Mouse (Mus musculus) megakaryocyte-erythroid progenitor cell, adult 5-6 weeks (primary cell): ENCODE measurements at regions not wholly inside any gene's neighbourhood (a gene's known extent, or its start where the extent isn't known, plus 50 kb on each side); places are given as distances from the start of the nearest gene placed in this dataset.

Experiments used
- ATAC-seq: replicated peaks from 2 replicates; pipeline ENCODE4 v1.8.0; 2016; ENCODE audit warnings: mild to moderate bottlenecking, inconsistent platforms; ENCODE audit not compliant: severe bottlenecking, poor library complexity, low FRiP score, low TSS enrichment

DNA sequence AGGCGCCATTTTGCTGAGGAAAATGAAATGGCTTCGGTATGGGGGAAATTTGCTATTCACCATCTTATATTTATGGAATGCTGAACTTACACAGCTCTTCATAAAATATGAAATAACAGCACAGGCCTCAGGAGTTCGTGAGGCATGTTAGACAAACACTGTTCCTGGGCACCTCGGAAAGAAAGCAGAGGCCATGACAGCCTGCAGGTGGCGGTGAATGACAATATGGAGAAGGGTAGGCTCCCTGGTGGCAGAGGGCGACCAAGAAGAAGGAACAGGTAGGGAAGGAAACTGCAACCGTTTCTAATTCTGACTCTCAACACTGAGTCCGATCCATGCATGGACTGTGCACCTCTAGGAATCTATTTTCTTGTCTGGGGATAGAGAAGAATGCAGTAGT is 553.6 kb upstream of the Tmpo start:
- ATAC-seq, result no peak

GRCm38 (mm10) chr10:91732007-91732589 is 551.0 kb upstream of the Tmpo start:
- ATAC-seq, result no peak

DNA sequence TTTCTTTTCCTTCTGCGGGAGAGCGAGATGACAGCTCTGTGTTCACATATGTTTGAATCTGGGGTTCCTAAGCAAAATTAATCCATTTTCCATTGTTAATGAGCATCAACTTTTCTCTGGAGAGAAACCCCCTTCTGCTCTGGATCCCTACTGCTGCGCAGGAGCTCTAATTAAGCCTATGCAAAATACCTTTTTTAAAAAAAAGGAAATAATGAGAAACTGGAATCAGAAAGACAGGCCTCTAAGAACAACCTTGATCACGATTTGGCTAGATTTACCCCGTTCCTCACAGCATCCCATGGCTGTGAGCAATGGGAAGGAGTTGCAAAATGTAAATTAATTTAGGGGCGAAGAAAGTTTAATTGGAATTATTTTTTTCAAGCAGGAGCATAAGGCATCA is 548.9 kb upstream of the Tmpo start:
- ATAC-seq, result no peak

GRCm38 (mm10) chr10:91719561-91720371 is 538.7 kb upstream of the Tmpo start:
- no peak for ATAC-seq

GRCm38 (mm10) chr10:91716604-91717003 is 535.5 kb upstream of the Tmpo start:
- ATAC-seq, result no peak

DNA sequence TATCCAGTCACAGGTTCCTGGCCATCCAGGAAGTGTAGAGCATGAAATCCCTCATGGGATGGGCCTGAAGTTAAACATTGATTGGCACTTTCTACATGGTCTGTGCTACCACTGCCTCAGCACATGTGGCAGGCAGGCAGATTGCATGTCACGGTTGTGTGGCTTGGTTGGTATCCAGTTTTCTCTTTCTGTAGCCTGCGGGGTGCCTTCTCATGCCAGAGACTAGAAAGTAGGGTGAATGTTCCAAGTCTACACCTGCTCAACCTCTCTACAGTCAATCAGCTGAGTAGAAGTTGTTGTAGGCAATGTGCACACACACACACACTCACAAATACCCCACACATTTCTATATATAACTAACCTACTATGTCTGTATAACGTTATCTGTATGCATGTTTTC is 533.5 kb upstream of the Tmpo start:
- no peak for ATAC-seq

- ATAC-seq, result no peak
Measured at GRCm38 (mm10) chr10:91713529-91713928, 532.4 kb upstream of the Tmpo start.

DNA sequence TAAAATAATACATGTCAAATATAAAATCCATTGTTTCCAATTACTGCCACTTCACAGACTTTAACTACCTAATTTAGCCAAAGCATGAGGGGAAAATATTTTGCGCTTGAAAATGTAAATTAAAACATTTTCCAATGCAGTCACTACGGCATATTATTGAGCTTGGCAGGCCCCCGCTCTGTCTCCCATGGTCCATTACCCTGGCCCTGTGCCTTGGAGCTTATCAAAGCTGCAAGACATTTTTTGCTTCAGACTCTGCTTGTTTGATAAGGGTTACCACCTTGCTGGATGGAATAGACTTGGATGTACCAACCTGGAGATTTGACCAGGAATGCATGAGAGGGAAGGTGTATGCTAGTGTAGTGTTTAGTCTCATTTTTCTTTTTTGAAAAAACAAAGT is 525.7 kb upstream of the Tmpo start:
- ATAC-seq, result no peak

GRCm38 (mm10) chr10:91704751-91705150 is 523.6 kb upstream of the Tmpo start:
- no peak for ATAC-seq

GRCm38 (mm10) chr10:91701822-91702221 is 520.7 kb upstream of the Tmpo start:
- no peak for ATAC-seq

GRCm38 (mm10) chr10:91686082-91686618 is 505.0 kb upstream of the Tmpo start:
- no peak for ATAC-seq

DNA sequence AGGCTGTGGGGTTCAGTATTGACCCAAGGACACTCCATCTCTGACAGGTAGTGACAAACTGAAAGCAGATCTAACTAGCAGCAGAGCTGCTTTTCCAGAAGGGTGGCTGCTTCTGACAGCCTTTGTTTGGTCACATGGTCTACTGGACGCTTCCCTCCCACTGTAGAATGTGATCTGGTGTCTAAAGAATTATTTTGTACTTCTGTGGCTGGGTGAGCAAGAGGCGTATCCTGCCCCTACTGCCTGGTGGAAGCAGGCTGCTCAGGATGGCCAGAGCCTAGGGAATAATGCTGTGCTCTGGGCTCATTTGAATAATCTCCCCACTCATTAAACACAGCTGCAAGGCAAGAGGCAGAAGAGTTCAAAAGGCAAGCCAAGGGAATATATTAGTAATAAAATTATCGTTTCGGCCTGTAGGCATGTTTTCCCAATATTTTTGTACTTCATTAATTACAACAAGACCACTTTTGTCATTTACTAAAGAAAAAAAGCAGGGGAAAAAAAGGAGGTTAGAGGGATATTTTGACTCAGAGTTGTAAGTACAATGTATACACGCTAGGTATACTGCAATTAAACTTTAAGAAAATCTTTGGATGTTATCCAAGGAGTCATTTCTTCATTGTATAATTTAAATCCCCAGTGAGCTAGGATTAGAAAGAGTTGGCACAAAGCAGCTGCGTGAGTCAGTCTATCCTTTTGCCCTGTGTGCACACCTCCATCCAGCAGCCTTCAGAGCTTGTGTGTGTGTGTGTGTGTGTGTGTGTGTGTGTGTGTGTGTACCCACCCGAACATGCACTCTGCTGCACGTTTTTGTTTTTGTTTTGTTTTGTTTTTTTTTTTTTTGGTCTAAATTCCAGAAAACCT is 504.3 kb upstream of the Tmpo start:
- no peak for ATAC-seq

GRCm38 (mm10) chr10:91679641-91680040 is 498.5 kb upstream of the Tmpo start:
- no peak for ATAC-seq

- no peak for ATAC-seq
Measured at GRCm38 (mm10) chr10:91637911-91638310, 456.8 kb upstream of the Tmpo start.

DNA sequence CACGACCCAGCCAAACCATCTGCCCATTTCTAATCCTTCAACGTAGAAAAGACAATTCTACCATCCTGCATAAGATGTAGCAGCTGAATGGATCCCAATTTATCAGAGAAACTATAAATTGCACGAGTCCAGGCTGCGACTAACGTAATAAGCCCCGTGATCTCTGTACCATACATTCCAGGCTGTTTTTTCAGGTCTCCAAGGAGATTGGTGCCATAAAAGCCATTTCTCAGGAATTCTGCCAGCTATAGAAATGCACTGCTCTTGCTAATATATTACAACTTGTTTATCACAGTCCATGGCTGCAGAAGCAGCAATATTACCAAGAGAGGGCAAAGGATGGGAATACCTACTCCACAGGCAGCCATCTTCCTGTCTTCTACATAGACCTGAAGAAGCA is 447.6 kb upstream of the Tmpo start:
- no peak for ATAC-seq

DNA sequence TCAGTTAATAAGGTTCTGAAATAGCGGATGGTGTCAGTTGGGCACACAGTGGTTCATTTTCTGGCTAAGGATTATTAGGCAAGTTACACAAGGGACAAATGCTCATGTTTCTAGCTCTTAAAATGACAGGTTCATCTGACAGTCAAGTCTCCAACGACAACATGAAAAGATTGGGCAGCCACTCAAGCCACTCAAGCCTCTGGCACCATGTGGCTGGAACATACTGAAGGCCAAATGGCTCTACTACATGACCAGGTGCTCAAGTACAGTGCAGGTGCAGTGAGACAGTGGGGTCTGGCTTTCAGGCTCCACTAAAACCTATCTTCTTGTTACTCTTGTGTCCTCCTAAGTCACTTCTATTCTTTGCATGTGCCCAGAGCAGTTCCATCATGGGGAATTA is 441.2 kb upstream of the Tmpo start:
- no peak for ATAC-seq

GRCm38 (mm10) chr10:91613794-91614479 is 432.8 kb upstream of the Tmpo start:
- no peak for ATAC-seq

DNA sequence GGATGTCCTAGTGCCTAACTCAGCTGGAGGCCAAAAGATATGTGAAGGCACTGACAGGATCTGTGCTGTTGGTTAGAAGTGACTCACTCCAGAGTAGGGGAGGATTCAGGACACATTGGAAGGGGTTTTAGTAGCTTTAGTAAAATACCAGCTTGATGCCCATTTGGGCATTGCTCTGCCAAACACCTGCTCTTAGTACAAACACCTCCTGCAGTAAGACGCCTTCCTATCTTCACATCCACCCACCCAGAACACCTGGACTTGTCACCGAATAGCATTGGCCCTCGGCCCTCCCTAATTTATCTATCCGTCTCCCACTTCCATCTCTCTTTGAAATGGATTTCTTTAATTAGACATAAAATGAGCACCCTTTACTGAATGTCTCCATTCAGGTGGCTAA is 430.9 kb upstream of the Tmpo start:
- ATAC-seq, result no peak

- ATAC-seq, result no peak
Measured at GRCm38 (mm10) chr10:91594891-91595290, 413.8 kb upstream of the Tmpo start.

DNA sequence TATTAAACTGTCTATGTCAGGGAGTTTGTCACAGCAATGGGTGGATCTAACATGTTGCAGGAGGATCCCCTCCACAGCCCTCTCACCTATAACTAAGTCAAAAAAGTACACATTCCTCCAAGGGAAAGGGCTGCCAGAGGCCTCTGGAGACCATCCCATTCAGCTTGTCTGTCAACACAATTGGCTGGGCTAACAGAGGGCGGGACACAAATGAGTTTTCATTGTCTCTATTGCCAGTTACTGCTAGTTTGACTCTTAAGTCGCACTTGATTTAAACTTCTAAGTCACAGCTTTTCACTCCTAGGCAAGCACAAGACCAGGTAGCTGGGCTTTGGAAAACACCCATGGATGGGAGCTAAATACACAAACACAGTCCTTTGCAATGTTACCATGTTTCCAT is 412.3 kb upstream of the Tmpo start:
- no peak for ATAC-seq
